30 mouse cellular contexts compared by ENCODE assay signal in the genomic region with DNA sequence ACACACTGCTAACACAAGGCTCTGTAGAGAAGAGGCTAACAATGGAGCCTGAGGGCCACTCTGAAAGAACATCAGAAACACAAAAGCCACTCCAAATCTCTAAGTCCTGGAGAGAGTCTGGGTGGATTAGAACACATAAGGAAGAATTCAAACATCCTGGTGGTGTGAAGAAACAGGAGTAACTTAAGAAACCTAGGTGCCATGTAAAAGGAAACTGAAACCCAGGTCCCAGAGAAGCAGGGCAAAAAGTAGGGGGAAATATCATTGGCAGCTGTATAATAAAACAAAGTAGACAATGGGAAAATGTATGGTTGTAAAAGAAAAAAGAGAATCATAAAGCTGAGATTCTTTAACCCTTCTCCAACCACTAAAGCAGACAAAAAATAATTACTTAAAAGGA. TPM values are rescaled to one million over a fixed set of nuclear protein-coding genes. Genes with fewer than 3 reads are reported as not detected.
DNase-seq lines count a peak whose midpoint lies in the region; ATAC-seq and TF ChIP-seq lines count a peak whose summit lies in the region.
"Had no signal": no experiment of that assay in that cellular context is flagged by ENCODE, and none has a peak within 500 bp of the region (broad histone marks: within the 10 kb centered on the region; RNA-seq: fewer than 3 reads in every experiment).

No protein-coding gene starts in this region.

- no peak for TF ChIP-seq RAD21 in CH12.LX (IDR thresholded peaks at IDR 0.05; ENCODE audit: low read depth, low read length)

- peaks cover 5 to 27% of the 10 kb centered on the region in 2 experiments for H3K36me3 ChIP-seq in CH12.LX (replicated peaks in 1 of 2; ENCODE audit: control insufficient read depth in 1 of 2, insufficient read depth in 1 of 2, low read length in 1 of 2)
- peaks cover 7% of the 10 kb centered on the region; the same call in 1 of the 2 replicates for H3K36me3 ChIP-seq in kidney, embryonic 16.5 days (ENCODE audit: insufficient read depth, low read length)
- H3K36me3 ChIP-seq: forebrain, embryonic 15.5 days had no signal

- dilution Hi-C loops in CH12.LX (cut with MboI; ENCODE audit: extremely low pct_ligation_motif_present, extremely low pct_unique_long_range_greater_than_20kb, low sequenced_read_pairs) = no loop called here

- ATAC-seq in kidney, embryonic 16.5 days (ENCODE audit: low FRiP score, low TSS enrichment) = no peak
- ATAC-seq: activated CD4-positive, CD25-positive, alpha-beta regulatory T cell, adult 4 months; forebrain, embryonic 15.5 days; hindbrain, embryonic 16.5 days; Patski had no signal

- H3K27ac ChIP-seq in CH12.LX (ENCODE audit: insufficient read depth, low read depth) = no peak overlapping the region
- H3K27ac ChIP-seq in kidney, embryonic 16.5 days (ENCODE audit: low read length) = no peak overlapping the region
- H3K27ac ChIP-seq: embryonic facial prominence, embryonic 10.5 days; embryonic facial prominence, embryonic 13.5 days; forebrain, embryonic 12.5 days; forebrain, embryonic 15.5 days; heart, adult 2 months; heart, embryonic 10.5 days; heart, embryonic 13.5 days; hindbrain, embryonic 10.5 days; hindbrain, embryonic 13.5 days had no signal

- in situ Hi-C loops in CH12.LX (cut with MboI; ENCODE audit: low pct_ligation_motif_present, low pct_unique_long_range_greater_than_20kb, low sequenced_read_pairs) = loop anchor here (25.0 kb wide), 1 partner anchor 123 kb away; no protein-coding TSS in a partner anchor

- TF ChIP-seq EP300 in CH12.LX (IDR thresholded peaks at IDR 0.05; ENCODE audit: low read length) = no peak

- H3K27me3 ChIP-seq in CH12.LX (replicated peaks) = no peaks in the 10 kb centered on the region
- no peaks in the 10 kb centered on the region for H3K27me3 ChIP-seq in kidney, embryonic 16.5 days (ENCODE audit: insufficient read depth, low read length)
- H3K27me3 ChIP-seq: embryonic facial prominence, embryonic 13.5 days; forebrain, embryonic 12.5 days; forebrain, embryonic 15.5 days; heart, embryonic 13.5 days; hindbrain, embryonic 13.5 days; Patski had no signal

- H3K4me3 ChIP-seq in CH12.LX (replicated peaks in 1 of 3; ENCODE audit: low read depth in 2 of 3, low read length in 2 of 3, poor library complexity in 1 of 3) = no peak overlapping the region
- no peak overlapping the region for H3K4me3 ChIP-seq in kidney, embryonic 16.5 days (ENCODE audit: low read length)
- H3K4me3 ChIP-seq: embryonic facial prominence, embryonic 10.5 days; embryonic facial prominence, embryonic 13.5 days; erythroblast, embryonic 14.5 days; forebrain, embryonic 12.5 days; forebrain, embryonic 15.5 days; heart, adult 2 months; heart, embryonic 10.5 days; heart, embryonic 13.5 days; hindbrain, embryonic 10.5 days; hindbrain, embryonic 13.5 days had no signal

- TF ChIP-seq CTCF in CH12.LX (conservative IDR thresholded peaks at IDR 0.05 in 1 of 2, IDR thresholded peaks at IDR 0.05 in 1 of 2; ENCODE audit: low read depth in 2 of 2, low read length in 2 of 2) = no peak

- H3K9me3 ChIP-seq in CH12.LX (replicated peaks; ENCODE audit: low read length) = peaks cover 4% of the 10 kb centered on the region
- H3K9me3 ChIP-seq in kidney, embryonic 16.5 days (ENCODE audit: low read length) = peaks cover 8% of the 10 kb centered on the region; the same call in 1 of the 2 replicates
- H3K9me3 ChIP-seq: forebrain, embryonic 15.5 days; G1E; heart, embryonic 10.5 days; heart, embryonic 13.5 days had no signal

- DNase-seq in A20 (ENCODE audit: low read depth, low spot score) = peak; percentile 48
- no peak for DNase-seq in CH12.LX (ENCODE audit: extremely low read depth)
- DNase-seq in induced T-regulatory cell, adult 2 months (ENCODE audit: low read depth) = peak; percentile 37
- DNase-seq in natural killer cell, adult 2 months (ENCODE audit: low spot score in 2 of 2) = no peak
- DNase-seq in left cerebral cortex, adult 11 months (ENCODE audit: low spot score) = no peak
- DNase-seq: adrenal gland, adult 8-10 months; adrenal gland, postnatal 25 days; cerebellum, adult 11-12 months; cerebellum, adult 8-10 months; cerebellum, postnatal 10 days; cerebellum, postnatal 36 days; embryo, embryonic 11 days; gastrocnemius, postnatal 10 days; gastrocnemius, postnatal 36 days; heart, adult 2 months; kidney, adult 11 months had no signal

- H3K4me1 ChIP-seq in CH12.LX (ENCODE audit: control insufficient read depth in 1 of 2, insufficient read depth in 2 of 2) = peaks cover 5 to 77% of the 10 kb centered on the region in 2 experiments
- H3K4me1 ChIP-seq in kidney, embryonic 16.5 days (ENCODE audit: insufficient read depth, low read length) = 0 out of 2 replicates have a peak, but pooled peaks cover 4% of the 10 kb centered on the region
- H3K4me1 ChIP-seq: embryonic facial prominence, embryonic 10.5 days; embryonic facial prominence, embryonic 13.5 days; heart, embryonic 10.5 days; hindbrain, embryonic 10.5 days; hindbrain, embryonic 13.5 days had no signal

- TF ChIP-seq POLR2A in CH12.LX (IDR thresholded peaks at IDR 0.05; ENCODE audit: low read depth, low read length) = no peak

- H3K4me2 ChIP-seq in CH12.LX (ENCODE audit: insufficient read depth, low read depth, poor library complexity, severe bottlenecking) = peak overlapping the region; percentile 61; the same call in 1 of the 2 replicates
- no peak overlapping the region for H3K4me2 ChIP-seq in kidney, embryonic 16.5 days (replicated peaks; ENCODE audit: low read depth, low read length)
- H3K4me2 ChIP-seq: embryonic facial prominence, embryonic 13.5 days; forebrain, embryonic 12.5 days; forebrain, embryonic 15.5 days; heart, embryonic 13.5 days; hindbrain, embryonic 13.5 days had no signal

- peaks cover 76% of the 10 kb centered on the region for H3K79me2 ChIP-seq in CH12.LX (replicated peaks; ENCODE audit: control insufficient read depth, extremely low read depth, insufficient read depth, poor library complexity, severe bottlenecking)

- H3K9ac ChIP-seq in CH12.LX (ENCODE audit: insufficient read depth, low read depth) = no peak overlapping the region
- no peak overlapping the region for H3K9ac ChIP-seq in kidney, embryonic 16.5 days (replicated peaks; ENCODE audit: low read length)
- H3K9ac ChIP-seq: embryonic facial prominence, embryonic 13.5 days; forebrain, embryonic 12.5 days; forebrain, embryonic 15.5 days; heart, embryonic 13.5 days; hindbrain, embryonic 13.5 days had no signal

TF ChIP-seq in CH12.LX, 34 proteins besides CTCF, POLR2A, EP300 and RAD21:
- TF ChIP-seq MEF2A (IDR thresholded peaks at IDR 0.05; ENCODE audit: borderline replicate concordance, low read depth, low read length) (no peak), TCF12 (IDR thresholded peaks at IDR 0.05; ENCODE audit: low read depth, low read length) (no peak), ZC3H11A (IDR thresholded peaks at IDR 0.05; ENCODE audit: low read depth, low read length) (no peak), MAZ (IDR thresholded peaks at IDR 0.05; ENCODE audit: low read depth, low read length) (no peak), BHLHE40 (IDR thresholded peaks at IDR 0.05; ENCODE audit: low read depth, low read length) (no peak), ZKSCAN1 (IDR thresholded peaks at IDR 0.05; ENCODE audit: borderline replicate concordance, low read depth, low read length) (no peak), RCOR1 (conservative IDR thresholded peaks at IDR 0.05; ENCODE audit: low read depth, low read length) (no peak), PAX5 (IDR thresholded peaks at IDR 0.05; ENCODE audit: low read length) (no peak), MAFK (IDR thresholded peaks at IDR 0.05; ENCODE audit: insufficient replicate concordance, low read length) (no peak)

RNA-seq across cellular contexts. Expression of a gene that starts 12.8 kb away (rescaled TPM):
- total RNA-seq in CH12.LX (2012; rRNA removed) (42.2 and 43.5 TPM in 2 replicates), CH12.LX (2014; rRNA removed) (36.7 and 40.1 TPM in 2 replicates)
- 94.6 and 100 TPM in 2 replicates for polyA plus RNA-seq in CH12.LX (2012; ENCODE audit: insufficient read length, low read depth)
- 37.6 and 39.5 TPM in 2 replicates for polyA plus RNA-seq in kidney, embryonic 16.5 days (2015; fragmentation: Nextera tagmentation; extraction: Ambion mirVana)

Comparison
In these comparisons a context has a peak if more than half of its experiments do, and no peak if none do; other contexts are left out.
1. DNase-seq: peak in A20 (single experiment) and induced T-regulatory cell, adult 2 months (single experiment); none in CH12.LX (single experiment), natural killer cell, adult 2 months (0 of 2) and left cerebral cortex, adult 11 months (single experiment).